In genomic region chr3:137156250-137156975, GRCm38 (mm10) we compare ENCODE assay signal across 11 mouse cellular contexts.
DNase-seq lines count a peak whose midpoint lies in the region; ATAC-seq and TF ChIP-seq lines count a peak whose summit lies in the region.
"Had no signal": no experiment of that assay in that cellular context is flagged by ENCODE, and none has a peak within 500 bp of the region (broad histone marks: within the 10 kb centered on the region; RNA-seq: fewer than 3 reads in every experiment).

No protein-coding gene starts in this region.

- WGBS in forebrain, embryonic 14.5 days = 48% methylated on average over 11 of the region's 11 CpGs
- WGBS in forebrain, embryonic 12.5 days = 63% methylated on average over 11 of the region's 11 CpGs
- 75% methylated on average over 11 of the region's 11 CpGs for WGBS in midbrain, embryonic 11.5 days
- 46% methylated on average over 11 of the region's 11 CpGs for WGBS in midbrain, postnatal 0 days
- WGBS in midbrain, embryonic 16.5 days = 52% methylated on average over 11 of the region's 11 CpGs

- intact Hi-C loops in gastrocnemius, postnatal 14 days (cut with DNase I; ENCODE audit: low total_unique reads) = no loop called here

- peaks cover 14% of the 10 kb centered on the region for H3K4me1 ChIP-seq in forebrain, embryonic 14.5 days (ENCODE audit: control insufficient read depth, insufficient read depth, low read length)
- H3K4me1 ChIP-seq in forebrain, embryonic 12.5 days = peaks cover 16% of the 10 kb centered on the region
- H3K4me1 ChIP-seq in midbrain, embryonic 11.5 days (ENCODE audit: control insufficient read depth, insufficient read depth, low read length) = peaks cover 3% of the 10 kb centered on the region
- 0 out of 2 replicates have a peak, but pooled peaks cover 3% of the 10 kb centered on the region for H3K4me1 ChIP-seq in midbrain, postnatal 0 days (ENCODE audit: insufficient read depth, low read length)
- peaks cover 20% of the 10 kb centered on the region for H3K4me1 ChIP-seq in midbrain, embryonic 16.5 days (ENCODE audit: control insufficient read depth, insufficient read depth, low read length)
- H3K4me1 ChIP-seq: limb, embryonic 13.5 days had no signal

- no peaks in the 10 kb centered on the region for H3K27me3 ChIP-seq in forebrain, embryonic 14.5 days (replicated peaks; ENCODE audit: control insufficient read depth, insufficient read depth, low read length)
- H3K27me3 ChIP-seq in forebrain, embryonic 12.5 days = no peaks in the 10 kb centered on the region
- H3K27me3 ChIP-seq in midbrain, embryonic 11.5 days (ENCODE audit: control insufficient read depth, insufficient read depth, low read length) = no peaks in the 10 kb centered on the region
- H3K27me3 ChIP-seq in midbrain, postnatal 0 days (ENCODE audit: insufficient read depth, low read length) = no peaks in the 10 kb centered on the region
- H3K27me3 ChIP-seq in midbrain, embryonic 16.5 days (ENCODE audit: control insufficient read depth, insufficient read depth, low read depth, low read length) = no peaks in the 10 kb centered on the region
- H3K27me3 ChIP-seq: limb, embryonic 13.5 days had no signal

- DNase-seq in forebrain, embryonic 14.5 days (ENCODE audit: low spot score) = no peak
- DNase-seq in midbrain, embryonic 11.5 days (ENCODE audit: low spot score, missing footprints) = peak; percentile 82
- DNase-seq in midbrain, postnatal 0 days (ENCODE audit: low spot score) = no peak
- peak; percentile 44 for DNase-seq in kidney, adult 9 months
- no peak for DNase-seq in gastrocnemius, postnatal 14 days
- no peak for DNase-seq in cerebellum, adult 9-11 months
- DNase-seq: B cell, adult 2 months had no signal

- H3K9me3 ChIP-seq in forebrain, embryonic 14.5 days (replicated peaks; ENCODE audit: control insufficient read depth, low read length) = no peaks in the 10 kb centered on the region
- no peaks in the 10 kb centered on the region for H3K9me3 ChIP-seq in forebrain, embryonic 12.5 days
- no peaks in the 10 kb centered on the region for H3K9me3 ChIP-seq in midbrain, embryonic 11.5 days (ENCODE audit: control insufficient read depth, low read length)
- no peaks in the 10 kb centered on the region for H3K9me3 ChIP-seq in midbrain, postnatal 0 days (ENCODE audit: low read length)
- no peaks in the 10 kb centered on the region for H3K9me3 ChIP-seq in midbrain, embryonic 16.5 days (replicated peaks; ENCODE audit: control insufficient read depth, low read length, poor library complexity, severe bottlenecking)
- H3K9me3 ChIP-seq: hindbrain, embryonic 10.5 days; limb, embryonic 13.5 days had no signal

- TF ChIP-seq CTCF in midbrain, postnatal 0 days (IDR thresholded peaks at IDR 0.05) = no peak

- H3K4me3 ChIP-seq in forebrain, embryonic 14.5 days (ENCODE audit: low read depth, low read length) = no peak overlapping the region
- no peak overlapping the region for H3K4me3 ChIP-seq in forebrain, embryonic 12.5 days (replicated peaks)
- H3K4me3 ChIP-seq in midbrain, embryonic 11.5 days (ENCODE audit: low read depth, low read length) = no peak overlapping the region
- no peak overlapping the region for H3K4me3 ChIP-seq in midbrain, postnatal 0 days (ENCODE audit: low read depth, low read length)
- no peak overlapping the region for H3K4me3 ChIP-seq in midbrain, embryonic 16.5 days (ENCODE audit: low read depth, low read length)
- H3K4me3 ChIP-seq: hindbrain, embryonic 10.5 days; limb, embryonic 13.5 days had no signal

- H3K27ac ChIP-seq in forebrain, embryonic 14.5 days (ENCODE audit: low read depth, low read length) = no peak overlapping the region
- no peak overlapping the region for H3K27ac ChIP-seq in forebrain, embryonic 12.5 days
- no peak overlapping the region for H3K27ac ChIP-seq in midbrain, embryonic 11.5 days (ENCODE audit: low read depth, low read length)
- no peak overlapping the region for H3K27ac ChIP-seq in midbrain, postnatal 0 days (ENCODE audit: low read depth, low read length)
- no peak overlapping the region for H3K27ac ChIP-seq in midbrain, embryonic 16.5 days (ENCODE audit: low read length)
- H3K27ac ChIP-seq: hindbrain, embryonic 10.5 days; limb, embryonic 13.5 days had no signal

- ATAC-seq in forebrain, embryonic 14.5 days = no peak
- no peak for ATAC-seq in forebrain, embryonic 12.5 days (ENCODE audit: low FRiP score)
- ATAC-seq in midbrain, embryonic 11.5 days (ENCODE audit: low FRiP score) = no peak
- ATAC-seq in midbrain, postnatal 0 days (ENCODE audit: low FRiP score) = no peak
- ATAC-seq in midbrain, embryonic 16.5 days = no peak

- H3K4me2 ChIP-seq in forebrain, embryonic 14.5 days (ENCODE audit: low read length) = no peak overlapping the region
- H3K4me2 ChIP-seq in forebrain, embryonic 12.5 days = no peak overlapping the region
- H3K4me2 ChIP-seq in midbrain, embryonic 11.5 days = no peak overlapping the region
- H3K4me2 ChIP-seq in midbrain, postnatal 0 days (ENCODE audit: low read depth, low read length, poor library complexity, severe bottlenecking) = no peak overlapping the region
- peak overlapping the region; percentile 25; the same call in 1 of the 2 replicates for H3K4me2 ChIP-seq in midbrain, embryonic 16.5 days (ENCODE audit: low read length)
- H3K4me2 ChIP-seq: limb, embryonic 13.5 days had no signal

- 0 out of 2 replicates have a peak overlapping the region, but pooled peaks have one; percentile 26 for H3K9ac ChIP-seq in forebrain, embryonic 14.5 days (ENCODE audit: low read length)
- no peak overlapping the region for H3K9ac ChIP-seq in forebrain, embryonic 12.5 days
- H3K9ac ChIP-seq in midbrain, embryonic 11.5 days (ENCODE audit: low read length) = no peak overlapping the region
- no peak overlapping the region for H3K9ac ChIP-seq in midbrain, postnatal 0 days (replicated peaks; ENCODE audit: low read length, poor library complexity, severe bottlenecking)
- H3K9ac ChIP-seq in midbrain, embryonic 16.5 days (ENCODE audit: low read depth, low read length) = no peak overlapping the region
- H3K9ac ChIP-seq: limb, embryonic 13.5 days had no signal

- H3K36me3 ChIP-seq in forebrain, embryonic 14.5 days (ENCODE audit: control insufficient read depth, insufficient read depth, low read length) = no peaks in the 10 kb centered on the region
- H3K36me3 ChIP-seq in forebrain, embryonic 12.5 days (replicated peaks) = no peaks in the 10 kb centered on the region
- H3K36me3 ChIP-seq in midbrain, embryonic 11.5 days (ENCODE audit: control insufficient read depth, insufficient read depth, low read length) = no peaks in the 10 kb centered on the region
- H3K36me3 ChIP-seq in midbrain, postnatal 0 days (ENCODE audit: insufficient read depth, low read length) = no peaks in the 10 kb centered on the region
- H3K36me3 ChIP-seq in midbrain, embryonic 16.5 days (ENCODE audit: control insufficient read depth, insufficient read depth, low read length) = no peaks in the 10 kb centered on the region
- H3K36me3 ChIP-seq: hindbrain, embryonic 10.5 days; limb, embryonic 13.5 days had no signal

Comparison
In these comparisons a context has a peak if more than half of its experiments do, and no peak if none do; other contexts are left out.
1. DNase-seq: peak in midbrain, embryonic 11.5 days (single experiment) and kidney, adult 9 months (single experiment); none in forebrain, embryonic 14.5 days (single experiment), midbrain, postnatal 0 days (single experiment), gastrocnemius, postnatal 14 days (single experiment) and cerebellum, adult 9-11 months (single experiment).